14 mouse cellular contexts compared by ENCODE assay signal in the genomic region with DNA sequence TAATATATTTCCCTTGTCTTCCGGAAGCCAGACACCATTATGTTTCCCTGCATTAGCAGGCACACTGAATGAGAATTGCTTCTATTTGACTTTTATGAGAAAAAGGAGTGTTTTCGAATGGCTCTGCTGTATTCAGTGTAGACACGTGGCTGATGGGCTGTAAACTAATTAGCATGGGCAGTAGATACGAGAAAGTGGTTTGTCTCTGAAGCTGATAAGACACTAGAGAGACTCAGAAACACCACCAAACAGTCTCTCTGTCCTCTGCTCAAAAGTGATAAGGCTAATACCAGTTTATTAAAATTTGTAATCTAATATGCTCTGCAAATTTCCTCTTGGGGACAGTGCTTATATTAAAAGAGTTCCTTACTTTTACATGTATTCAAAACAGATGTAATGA.
DNase-seq lines count a peak whose midpoint lies in the region; ATAC-seq and TF ChIP-seq lines count a peak whose summit lies in the region.
"Had no signal": no experiment of that assay in that cellular context is flagged by ENCODE, and none has a peak within 500 bp of the region (broad histone marks: within the 10 kb centered on the region; RNA-seq: fewer than 3 reads in every experiment).

No protein-coding gene starts in this region.

- ATAC-seq in midbrain, embryonic 12.5 days (ENCODE audit: low FRiP score, low read depth), result 0 out of 2 replicates have a peak, but pooled peaks have one; percentile 47
- no peak for ATAC-seq in midbrain, postnatal 0 days (ENCODE audit: low FRiP score)
- peak; percentile 100 for ATAC-seq in liver, embryonic 13.5 days (ENCODE audit: low read depth)
- peak; percentile 86 for ATAC-seq in neural tube, embryonic 14.5 days (ENCODE audit: low read depth)
- ATAC-seq: forebrain, embryonic 16.5 days had no signal

- no peaks in the 10 kb centered on the region for H3K4me1 ChIP-seq in midbrain, embryonic 12.5 days
- H3K4me1 ChIP-seq in midbrain, postnatal 0 days (ENCODE audit: insufficient read depth, low read length), result no peaks in the 10 kb centered on the region
- H3K4me1 ChIP-seq in liver, embryonic 13.5 days (replicated peaks), result peaks cover 27% of the 10 kb centered on the region
- no peaks in the 10 kb centered on the region for H3K4me1 ChIP-seq in neural tube, embryonic 14.5 days (ENCODE audit: control insufficient read depth, insufficient read depth, low read length)
- H3K4me1 ChIP-seq in thymus, adult 2 months (replicated peaks; ENCODE audit: control insufficient read depth, insufficient read depth, low read length), result no peaks in the 10 kb centered on the region
- H3K4me1 ChIP-seq: embryonic facial prominence, embryonic 15.5 days had no signal

- H3K4me2 ChIP-seq in midbrain, embryonic 12.5 days (replicated peaks), result no peak overlapping the region
- no peak overlapping the region for H3K4me2 ChIP-seq in midbrain, postnatal 0 days (ENCODE audit: low read depth, low read length, poor library complexity, severe bottlenecking)
- H3K4me2 ChIP-seq in liver, embryonic 13.5 days, result peak overlapping the region; percentile 24; the same call in 1 of the 2 replicates
- no peak overlapping the region for H3K4me2 ChIP-seq in neural tube, embryonic 14.5 days (ENCODE audit: low read depth, low read length)
- H3K4me2 ChIP-seq: embryonic facial prominence, embryonic 15.5 days; limb, embryonic 12.5 days had no signal

- H3K36me3 ChIP-seq in midbrain, embryonic 12.5 days, result no peaks in the 10 kb centered on the region
- no peaks in the 10 kb centered on the region for H3K36me3 ChIP-seq in midbrain, postnatal 0 days (ENCODE audit: insufficient read depth, low read length)
- H3K36me3 ChIP-seq in liver, embryonic 13.5 days, result no peaks in the 10 kb centered on the region
- H3K36me3 ChIP-seq in neural tube, embryonic 14.5 days (ENCODE audit: control insufficient read depth, insufficient read depth, low read length), result no peaks in the 10 kb centered on the region
- no peaks in the 10 kb centered on the region for H3K36me3 ChIP-seq in thymus, adult 2 months (ENCODE audit: control insufficient read depth, insufficient read depth, low read length)
- H3K36me3 ChIP-seq: embryonic facial prominence, embryonic 15.5 days; limb, embryonic 12.5 days had no signal

- no peak for DNase-seq in midbrain, postnatal 0 days (ENCODE audit: low spot score)
- peak; percentile 37 for DNase-seq in c-Kit-negative CD71-positive TER-119-positive erythroid progenitor cells, embryonic 14.5 days (ENCODE audit: low read depth, low spot score)
- peak; percentile 42 for DNase-seq in liver, embryonic 13.5 days
- no peak for DNase-seq in adrenal gland, postnatal 10 days
- DNase-seq in thymus, adult 2 months, result no peak
- DNase-seq: gastrocnemius, postnatal 10 days; heart, postnatal 36 days; kidney, adult 2 months; retina, postnatal 1 day had no signal

- no peak for TF ChIP-seq CTCF in midbrain, postnatal 0 days (IDR thresholded peaks at IDR 0.05)
- TF ChIP-seq CTCF in thymus, adult 2 months (IDR thresholded peaks at IDR 0.05; ENCODE audit: borderline replicate concordance, control insufficient read depth, extremely low read depth, insufficient read depth, low read length, poor library complexity), result no peak

- no peak overlapping the region for H3K4me3 ChIP-seq in midbrain, embryonic 12.5 days
- no peak overlapping the region for H3K4me3 ChIP-seq in midbrain, postnatal 0 days (ENCODE audit: low read depth, low read length)
- H3K4me3 ChIP-seq in liver, embryonic 13.5 days (replicated peaks), result no peak overlapping the region
- no peak overlapping the region for H3K4me3 ChIP-seq in neural tube, embryonic 14.5 days (ENCODE audit: low read depth, low read length)
- H3K4me3 ChIP-seq in thymus, adult 2 months (ENCODE audit: control insufficient read depth, insufficient read depth, low read length), result no peak overlapping the region
- H3K4me3 ChIP-seq: embryonic facial prominence, embryonic 15.5 days; limb, embryonic 12.5 days had no signal

- TF ChIP-seq POLR2A in thymus, adult 2 months (IDR thresholded peaks at IDR 0.05; ENCODE audit: control insufficient read depth, extremely low read depth, insufficient read depth, low read length, poor library complexity), result no peak

- H3K27me3 ChIP-seq in midbrain, embryonic 12.5 days, result no peaks in the 10 kb centered on the region
- H3K27me3 ChIP-seq in midbrain, postnatal 0 days (ENCODE audit: insufficient read depth, low read length), result no peaks in the 10 kb centered on the region
- H3K27me3 ChIP-seq in liver, embryonic 13.5 days, result no peaks in the 10 kb centered on the region
- H3K27me3 ChIP-seq in neural tube, embryonic 14.5 days (ENCODE audit: control insufficient read depth, insufficient read depth, low read length), result no peaks in the 10 kb centered on the region
- no peaks in the 10 kb centered on the region for H3K27me3 ChIP-seq in thymus, adult 2 months (ENCODE audit: control insufficient read depth, insufficient read depth, low read length)
- H3K27me3 ChIP-seq: embryonic facial prominence, embryonic 15.5 days; limb, embryonic 12.5 days had no signal

- WGBS in midbrain, embryonic 12.5 days, result 75% methylated on average over 4 of the region's 4 CpGs
- 51% methylated on average over 4 of the region's 4 CpGs for WGBS in midbrain, postnatal 0 days
- WGBS in liver, embryonic 13.5 days (ENCODE audit: insufficient replicate concordance), result 17% methylated on average over 4 of the region's 4 CpGs
- 11% methylated on average over 4 of the region's 4 CpGs for WGBS in neural tube, embryonic 14.5 days
- 94% methylated on average over 4 of the region's 4 CpGs for WGBS in thymus, adult 2 months

- H3K9me3 ChIP-seq in midbrain, embryonic 12.5 days, result no peaks in the 10 kb centered on the region
- no peaks in the 10 kb centered on the region for H3K9me3 ChIP-seq in midbrain, postnatal 0 days (ENCODE audit: low read length)
- H3K9me3 ChIP-seq in liver, embryonic 13.5 days (replicated peaks), result 0 out of 2 replicates have a peak, but pooled peaks cover 3% of the 10 kb centered on the region
- H3K9me3 ChIP-seq in neural tube, embryonic 14.5 days (ENCODE audit: control insufficient read depth, low read length), result 0 out of 2 replicates have a peak, but pooled peaks cover 3% of the 10 kb centered on the region
- H3K9me3 ChIP-seq: embryonic facial prominence, embryonic 15.5 days; limb, embryonic 12.5 days had no signal

- no peak overlapping the region for H3K9ac ChIP-seq in midbrain, embryonic 12.5 days (replicated peaks)
- H3K9ac ChIP-seq in midbrain, postnatal 0 days (replicated peaks; ENCODE audit: low read length, poor library complexity, severe bottlenecking), result no peak overlapping the region
- no peak overlapping the region for H3K9ac ChIP-seq in liver, embryonic 13.5 days
- H3K9ac ChIP-seq in neural tube, embryonic 14.5 days (replicated peaks; ENCODE audit: low read depth, low read length), result no peak overlapping the region
- H3K9ac ChIP-seq: embryonic facial prominence, embryonic 15.5 days; limb, embryonic 12.5 days had no signal

- no peak overlapping the region for H3K27ac ChIP-seq in midbrain, embryonic 12.5 days (replicated peaks)
- no peak overlapping the region for H3K27ac ChIP-seq in midbrain, postnatal 0 days (ENCODE audit: low read depth, low read length)
- H3K27ac ChIP-seq in liver, embryonic 13.5 days, result peak overlapping the region; percentile 85
- no peak overlapping the region for H3K27ac ChIP-seq in neural tube, embryonic 14.5 days (ENCODE audit: low read depth, low read length)
- H3K27ac ChIP-seq in thymus, adult 2 months (ENCODE audit: control insufficient read depth, insufficient read depth, low read length), result no peak overlapping the region
- H3K27ac ChIP-seq: embryonic facial prominence, embryonic 15.5 days; limb, embryonic 12.5 days had no signal

Comparison
In these comparisons a context has a peak if more than half of its experiments do, and no peak if none do; other contexts are left out.
1. DNase-seq: peak in c-Kit-negative CD71-positive TER-119-positive erythroid progenitor cells, embryonic 14.5 days (single experiment) and liver, embryonic 13.5 days (single experiment); none in midbrain, postnatal 0 days (single experiment), adrenal gland, postnatal 10 days (single experiment) and thymus, adult 2 months (single experiment).